Mouse (Mus musculus) heart, adult 9 months (tissue): Measurements from ENCODE around the gene Uba3.

Experiments used
- DNase-seq, 2 experiments: peaks; one replicate each; pipeline ENCODE4 v3.0.0; 2022; ENCODE audit warnings: low spot score in 2 of 2

The Uba3 gene

DNA sequence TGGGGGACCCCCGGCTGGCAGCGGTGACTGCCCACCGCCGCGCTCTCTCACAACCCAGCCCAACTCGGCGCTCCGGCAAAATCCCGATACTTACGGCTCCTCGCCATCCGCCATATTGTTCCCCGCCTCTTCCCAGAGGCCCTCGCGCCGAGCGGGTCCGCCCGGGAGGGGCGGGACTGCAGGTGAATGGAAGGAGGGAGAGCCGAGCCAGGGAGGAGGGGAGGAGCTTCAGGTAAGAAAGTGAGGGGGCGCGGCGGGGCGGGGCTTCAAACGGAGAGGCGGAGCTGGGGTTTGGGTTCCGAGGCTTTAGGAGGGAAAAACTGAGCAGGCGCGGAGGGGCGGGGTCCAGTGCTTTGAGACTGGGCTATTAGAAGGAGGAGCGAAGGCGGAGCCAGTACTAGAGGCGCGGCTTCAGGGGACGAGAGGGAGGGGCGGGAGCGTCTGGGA lies at the start of gene Uba3:
Gene Uba3, minus strand, starts transcription at position 209 of the 447 bp plus-strand sequence.
- peak; percentile 97 to 98 for DNase-seq

DNA sequence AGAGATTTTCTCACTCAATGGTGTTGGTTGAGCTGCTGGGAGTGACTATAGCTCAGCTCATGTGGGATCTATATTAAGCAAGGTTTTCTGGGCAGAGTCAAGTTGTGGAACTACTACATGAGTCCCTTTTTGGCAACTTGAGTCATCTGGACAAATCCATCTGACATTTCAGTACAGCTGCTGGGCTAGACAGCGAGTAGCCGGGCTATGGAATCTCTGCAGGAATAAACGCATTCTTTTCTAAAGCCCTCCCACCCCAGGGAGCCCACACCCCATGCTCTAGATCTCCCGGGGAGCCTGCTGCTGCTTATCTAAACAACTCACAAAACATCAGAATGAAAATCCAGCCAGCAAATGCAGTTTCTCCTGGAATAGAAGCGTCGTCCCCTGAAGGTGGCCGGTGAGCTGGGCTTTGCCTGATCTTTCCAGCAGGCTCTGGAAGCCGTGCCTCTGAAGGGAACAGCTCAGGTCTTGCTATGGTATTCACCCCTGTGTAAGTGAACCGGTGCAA lies 47.3 kb upstream of the Uba3 start, which contains the start of gene Lmod3:
Gene Lmod3, minus strand, starts transcription at position 49 of the 511 bp plus-strand sequence.
- peak; percentile 58 to 67 for DNase-seq

DNA sequence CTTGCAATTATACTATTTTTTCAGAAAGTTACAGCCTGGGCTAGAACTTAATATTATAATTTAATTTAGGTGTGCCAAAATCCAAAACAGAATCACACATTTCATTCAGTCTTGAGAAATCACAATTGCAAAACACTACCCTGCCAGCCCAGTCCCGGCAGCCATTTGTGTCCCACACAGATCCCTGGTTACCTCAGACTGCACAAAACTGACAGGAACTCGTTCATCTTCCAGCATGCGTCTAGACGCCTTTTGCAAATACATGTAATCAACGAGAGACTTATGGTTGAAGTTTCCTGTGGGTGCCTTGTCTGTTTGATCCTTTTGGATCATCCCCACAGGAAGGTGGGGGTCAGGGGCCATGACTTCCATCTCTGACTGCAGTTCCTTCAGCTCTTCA lies 46.6 kb upstream of the Uba3 start:
- no peak for DNase-seq

DNA sequence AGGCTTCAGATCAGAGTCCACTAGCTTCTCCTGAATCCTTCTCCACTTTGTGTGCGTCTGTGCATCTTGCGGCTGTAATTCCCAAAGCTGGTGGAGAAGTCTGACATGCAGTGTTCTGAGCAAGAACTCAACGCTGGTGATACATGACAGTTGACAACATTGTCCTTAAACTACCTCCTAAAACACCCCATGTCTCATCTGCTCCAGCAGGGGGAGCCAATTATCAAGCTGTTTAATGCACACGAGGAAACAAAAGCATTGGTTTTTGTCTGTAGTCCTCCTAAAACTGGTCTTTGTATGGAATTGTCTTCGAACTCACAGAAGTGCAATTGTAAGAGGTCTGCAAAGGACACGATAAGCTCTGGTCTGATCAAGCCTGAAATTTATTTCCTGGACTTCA lies 45.5 kb upstream of the Uba3 start:
- peak; percentile 43 to 75 for DNase-seq

DNA sequence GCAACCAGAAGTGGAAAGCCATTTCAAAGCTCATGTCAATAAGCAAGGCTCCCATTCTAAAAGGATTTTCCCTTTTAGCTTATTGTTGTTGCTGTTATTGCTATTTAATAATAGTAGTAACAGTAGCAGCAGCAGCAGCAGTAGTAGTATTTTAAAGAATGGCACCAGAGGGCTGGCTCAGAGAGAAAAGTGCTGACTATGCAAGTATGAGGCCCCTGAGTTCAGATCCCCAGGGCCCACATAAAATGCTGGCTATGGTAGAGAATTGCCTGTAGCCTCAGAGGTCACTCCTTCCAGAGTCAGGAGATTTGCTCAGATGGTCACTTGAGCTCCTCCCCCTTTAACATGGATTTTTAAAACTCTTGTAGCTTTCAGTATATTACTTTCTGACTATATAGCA lies 39.8 kb upstream of the Uba3 start:
- no peak for DNase-seq

DNA sequence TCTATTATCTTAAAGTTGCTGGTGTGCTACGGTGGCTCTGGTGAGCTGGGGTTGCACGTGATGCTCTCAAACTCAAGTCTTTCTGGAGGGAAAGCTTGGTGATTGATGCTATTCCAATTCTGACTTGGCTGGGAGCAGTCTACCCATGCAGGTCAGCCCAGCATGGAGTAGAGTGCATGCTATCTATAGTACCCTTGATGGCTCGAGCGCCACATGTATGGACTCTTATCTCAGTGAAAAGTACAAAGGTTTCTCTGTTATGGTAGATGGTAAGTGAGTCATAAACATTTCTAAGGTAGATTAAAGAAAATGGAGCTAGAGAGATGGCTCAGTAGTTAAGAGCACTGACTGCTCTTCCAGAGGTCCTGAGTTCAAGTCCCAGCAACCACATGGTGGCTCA lies 37.1 kb upstream of the Uba3 start:
- DNase-seq = no peak

DNA sequence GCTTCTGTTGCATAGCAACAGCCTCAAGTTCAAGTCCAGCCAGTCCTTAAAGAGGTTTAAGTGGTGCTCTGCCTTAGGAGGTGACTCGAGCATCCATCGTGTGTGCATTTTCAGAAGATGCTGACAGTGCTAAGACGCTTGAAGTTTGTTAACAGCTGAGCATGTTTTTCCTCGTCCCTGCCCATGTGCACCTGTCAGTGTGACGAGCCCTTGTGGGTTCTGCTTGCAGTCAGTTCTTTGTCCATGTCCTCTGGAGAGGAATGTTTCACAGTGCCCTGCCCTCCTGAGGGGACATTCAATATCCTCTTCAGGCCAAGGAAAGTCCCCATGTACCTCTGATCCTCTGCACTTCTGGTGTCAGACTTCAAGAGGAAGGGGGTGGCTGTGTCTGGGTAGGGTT lies 34.6 kb upstream of the Uba3 start:
- DNase-seq = no peak

DNA sequence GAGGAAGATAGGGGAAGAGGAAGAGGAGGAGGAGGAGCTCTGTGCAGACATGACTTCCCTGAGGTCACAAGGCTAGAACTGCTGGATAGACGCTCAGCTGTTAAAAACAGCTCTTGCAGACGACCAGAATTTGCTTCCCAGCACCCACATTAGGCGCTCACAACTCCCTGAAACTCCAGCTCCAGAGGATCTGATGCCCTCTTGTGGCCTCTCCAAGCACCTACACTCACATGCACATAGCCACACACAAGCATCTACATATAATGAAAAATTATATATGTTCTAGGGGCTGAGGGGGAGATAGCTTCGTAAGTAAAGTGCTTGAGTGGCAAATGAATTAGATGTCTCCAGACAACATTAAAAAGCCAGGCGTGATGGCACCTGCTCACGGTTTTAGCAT lies 33.9 kb upstream of the Uba3 start:
- no peak for DNase-seq

DNA sequence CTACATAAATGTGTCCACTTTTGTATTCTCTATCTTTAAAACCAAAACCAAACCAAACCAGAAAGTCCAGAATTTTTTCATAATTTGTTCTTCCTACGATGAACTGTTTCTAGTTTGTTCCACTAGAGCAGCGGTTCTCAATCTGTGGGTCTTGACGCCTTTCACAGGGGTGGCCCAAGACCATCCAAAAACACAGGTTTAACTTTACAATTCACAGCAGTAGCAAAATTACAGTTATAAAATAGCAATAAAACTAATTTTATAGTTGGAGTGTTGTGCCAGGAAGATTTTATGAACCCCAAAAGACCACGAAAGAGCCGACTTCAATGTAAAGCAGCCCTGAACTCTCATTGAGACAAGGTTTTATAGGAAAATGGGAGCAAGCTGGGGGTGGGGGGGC lies 30.6 kb upstream of the Uba3 start:
- DNase-seq = no peak

DNA sequence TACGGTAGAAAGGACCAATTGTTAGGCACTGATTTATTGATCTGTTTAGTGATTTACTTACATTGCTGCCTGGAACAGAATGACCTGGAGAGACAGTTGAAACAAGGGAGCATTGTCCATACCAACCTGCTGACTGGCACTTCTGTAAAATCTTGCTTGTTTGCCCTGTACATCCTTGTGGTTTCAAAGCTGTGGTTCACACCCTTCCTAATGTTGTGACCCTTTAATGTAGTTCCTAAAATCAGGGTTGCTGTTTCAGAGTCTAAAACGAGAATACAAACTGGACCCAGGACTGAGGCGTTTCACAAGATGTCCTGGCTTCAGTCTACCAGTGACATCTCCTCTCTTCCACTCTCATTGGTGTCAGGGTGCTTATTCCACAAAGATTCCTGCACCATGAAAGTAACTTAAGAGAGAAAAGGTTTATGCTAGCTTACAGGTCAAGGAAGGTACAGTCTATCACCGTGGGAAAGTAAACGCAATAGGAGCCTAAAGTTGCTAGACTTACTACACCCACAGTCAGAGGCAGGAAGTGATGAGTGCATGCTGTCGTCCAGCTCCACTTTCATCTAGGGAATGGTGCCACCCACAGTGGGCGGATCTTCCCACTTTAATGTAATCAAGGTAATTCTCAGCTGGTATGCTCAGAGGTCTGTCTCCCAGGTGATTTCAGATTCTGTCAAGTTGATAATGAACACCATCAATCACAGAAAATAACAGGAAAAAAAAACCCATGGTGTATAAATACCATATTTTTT lies 29.6 kb upstream of the Uba3 start:
- DNase-seq = no peak

DNA sequence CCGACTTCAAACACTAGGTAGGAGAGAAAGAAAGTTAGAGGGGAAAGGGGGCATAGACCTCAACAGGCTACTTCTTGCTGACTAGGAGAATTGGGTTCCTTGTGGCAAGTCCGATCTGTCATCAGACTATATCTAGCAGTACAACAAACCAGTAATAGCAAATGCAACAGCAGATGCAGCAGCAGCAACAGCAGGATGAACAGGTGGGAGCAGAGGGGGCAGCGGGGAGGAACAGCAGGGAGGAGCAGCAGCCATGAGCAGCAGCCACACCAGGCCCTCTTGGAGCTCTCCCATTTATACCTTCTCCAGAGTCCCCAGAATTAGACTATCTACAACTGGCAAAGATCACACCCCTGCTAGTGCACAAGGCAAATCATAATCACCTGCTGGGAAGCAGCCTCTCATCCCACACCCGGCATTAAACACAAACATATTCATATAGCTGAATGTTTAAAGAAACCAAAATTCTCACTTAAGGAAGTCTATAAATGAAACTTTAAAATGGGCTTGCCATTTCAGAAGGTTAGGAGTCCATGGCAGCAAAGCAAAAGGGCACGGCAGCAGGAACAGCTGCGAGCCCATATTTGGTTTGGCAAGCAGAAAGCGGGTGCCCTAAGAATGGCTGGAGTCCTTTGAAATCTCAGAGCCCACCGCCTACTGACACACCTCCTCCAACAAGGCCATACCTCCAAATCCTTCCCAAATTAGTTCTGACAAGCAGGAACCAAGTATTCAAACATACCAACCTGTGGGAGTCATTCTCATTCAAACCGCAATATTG lies 21.8 kb upstream of the Uba3 start:
- no peak for DNase-seq

DNA sequence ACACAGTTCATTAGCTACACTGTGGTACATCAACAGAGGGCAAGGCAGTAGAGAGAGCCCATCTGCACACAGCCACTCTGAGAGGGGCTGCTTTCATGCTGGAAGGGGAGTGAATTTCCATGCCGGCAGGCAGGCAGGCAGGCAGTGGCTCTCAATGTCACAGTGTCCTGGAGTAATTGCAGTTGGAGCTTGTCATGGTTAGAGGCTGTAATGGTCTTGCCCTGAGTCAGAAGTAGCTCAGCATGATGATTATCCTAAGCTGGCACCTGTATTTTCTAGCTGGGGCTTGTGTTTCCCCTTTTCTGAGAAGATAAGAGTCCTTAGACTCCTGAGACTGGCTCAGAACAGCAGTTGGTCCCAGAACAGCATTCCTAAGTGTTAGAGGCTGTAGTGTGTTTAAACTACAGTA lies 20.6 kb upstream of the Uba3 start:
- no peak for DNase-seq

DNA sequence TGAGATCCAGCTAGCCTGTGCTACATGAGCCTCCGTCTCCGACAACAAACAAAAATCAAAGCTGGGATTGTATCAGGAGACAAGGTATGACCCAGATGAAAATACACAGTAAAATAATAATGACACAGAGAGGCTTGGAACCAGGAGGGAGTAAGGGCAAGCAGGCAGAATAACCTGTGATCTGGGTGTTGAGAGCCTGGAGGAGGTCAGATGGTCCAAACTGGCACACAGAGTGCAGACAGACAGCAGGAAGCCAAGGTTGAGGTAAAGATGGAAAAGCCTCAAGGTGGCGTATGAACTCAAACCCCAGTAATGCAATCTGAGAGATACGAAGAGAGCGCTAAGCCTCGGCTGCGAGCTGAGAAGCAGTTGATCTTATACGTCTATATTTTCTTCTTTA lies 19.1 kb upstream of the Uba3 start:
- DNase-seq = no peak

DNA sequence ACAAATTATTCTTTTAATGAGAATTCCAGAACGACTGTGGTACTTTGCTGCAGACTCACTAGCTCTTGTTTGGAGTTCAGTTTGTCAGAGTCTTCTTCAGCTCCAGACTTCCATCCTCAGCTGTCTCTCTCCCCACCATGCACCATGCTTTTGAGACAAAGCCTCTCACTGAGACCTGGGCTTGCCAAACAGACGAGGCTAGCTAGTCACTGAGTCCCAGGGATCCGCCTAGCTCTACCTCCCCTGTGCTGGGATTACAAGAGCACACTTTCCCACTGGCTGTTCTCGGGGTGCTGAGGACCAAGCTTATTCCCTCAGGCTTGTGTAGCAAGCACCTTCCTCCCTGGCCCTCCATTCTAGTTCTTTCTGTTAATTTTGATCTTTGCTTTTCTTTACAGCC lies 18.1 kb upstream of the Uba3 start:
- no peak for DNase-seq

DNA sequence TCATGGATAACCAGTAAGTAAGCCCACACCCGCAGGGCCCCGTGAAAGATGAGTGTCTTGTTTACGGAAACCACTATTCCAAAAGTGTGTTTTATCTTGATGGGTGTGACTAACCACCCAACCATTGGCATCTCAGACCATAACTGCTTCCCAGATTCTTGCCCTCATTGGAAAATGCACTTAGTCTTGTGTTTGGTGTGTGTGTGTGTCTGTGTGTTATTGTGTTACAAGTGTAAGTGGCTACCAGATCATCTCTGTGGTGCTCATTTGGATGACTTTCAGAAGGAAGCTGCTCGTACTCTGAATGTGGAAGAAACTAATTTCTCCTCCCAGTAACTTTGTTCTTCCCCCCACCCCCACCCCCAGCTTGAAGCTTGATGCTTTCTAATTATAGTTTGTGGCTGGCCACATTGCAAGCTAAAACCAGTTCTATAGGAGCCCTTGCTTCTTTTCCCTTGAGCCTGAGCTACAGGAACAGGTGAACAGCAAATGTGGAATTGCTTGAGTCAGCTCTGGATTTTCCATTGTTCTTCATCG lies 17.6 kb upstream of the Uba3 start:
- DNase-seq = no peak

DNA sequence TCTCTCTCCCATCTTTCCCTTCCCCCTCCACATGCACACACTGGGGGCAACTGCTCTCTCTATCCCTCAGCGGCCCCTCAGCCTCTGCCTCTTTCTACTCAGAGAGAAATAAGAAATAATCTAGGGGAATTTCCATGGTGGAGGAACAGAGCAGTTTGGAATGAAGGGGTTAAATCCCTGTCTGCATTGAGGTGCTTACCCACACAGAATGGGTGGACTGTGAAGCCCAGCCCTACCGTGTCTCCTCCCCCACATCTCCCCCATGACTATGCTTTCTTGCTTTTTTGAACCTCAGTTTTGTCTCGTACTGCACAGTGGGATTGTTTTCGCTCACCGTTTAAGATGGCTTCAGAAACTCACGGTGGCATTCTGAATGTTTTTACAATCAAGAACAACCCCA lies 16.9 kb upstream of the Uba3 start:
- DNase-seq = no peak

DNA sequence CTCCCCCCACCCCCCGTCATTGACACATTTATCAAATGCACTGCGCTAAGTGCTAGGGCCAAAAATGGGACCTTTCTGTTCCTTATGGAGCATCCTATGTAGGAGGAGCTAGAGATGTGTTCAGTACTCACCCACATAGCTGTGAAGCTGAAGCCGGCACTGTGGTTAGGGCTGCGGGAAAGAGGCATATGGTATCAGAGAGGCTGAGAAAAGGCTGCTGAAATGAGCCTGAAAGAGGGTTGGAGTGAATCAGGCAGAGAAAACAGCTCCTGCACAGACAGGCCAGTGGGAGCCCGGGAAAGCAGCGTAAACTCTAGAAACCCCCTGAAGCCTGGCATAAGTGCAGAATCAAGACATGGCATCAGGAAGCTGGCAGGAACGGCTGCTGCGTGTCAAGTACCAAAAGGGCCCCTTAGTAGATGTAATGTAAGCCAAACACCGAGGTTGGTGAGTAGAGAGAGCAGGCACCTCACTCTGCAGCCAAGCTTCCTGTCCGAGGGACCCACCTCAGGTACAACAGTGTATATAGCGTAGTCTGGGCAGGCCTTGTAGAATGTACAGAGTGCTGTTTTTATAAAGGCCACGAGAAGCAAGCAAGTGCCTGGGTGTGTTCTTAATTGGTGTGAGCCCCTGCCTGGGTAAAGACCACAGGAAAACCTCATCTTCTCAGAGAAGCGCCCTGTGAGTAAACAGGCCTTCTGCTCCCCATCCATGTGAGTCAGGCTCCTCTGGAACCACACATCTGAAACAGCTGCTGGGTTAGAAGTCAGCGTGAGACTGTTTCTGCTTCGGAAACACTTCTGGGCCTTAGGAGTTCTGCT lies 16.0 kb upstream of the Uba3 start:
- no peak for DNase-seq

DNA sequence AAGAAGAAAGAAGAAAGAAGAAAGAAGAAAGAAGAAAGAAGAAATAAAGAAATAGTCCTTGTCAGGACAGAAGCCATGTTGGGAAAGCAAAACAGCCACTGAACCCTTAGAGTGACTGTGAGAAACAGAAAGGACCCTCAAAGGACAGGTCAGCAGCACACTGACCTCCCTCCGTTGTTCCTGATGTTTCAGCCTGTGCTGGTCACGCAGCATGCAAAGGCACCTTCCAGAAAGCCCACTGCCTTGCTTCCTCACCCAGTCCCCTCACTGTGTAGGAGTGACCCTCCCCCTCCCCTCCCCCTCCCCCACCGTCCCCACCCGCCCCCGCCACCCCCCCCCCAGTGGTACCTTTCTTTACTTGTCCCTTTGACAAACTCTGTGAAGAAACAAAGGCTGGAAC lies 15.2 kb upstream of the Uba3 start:
- no peak for DNase-seq

DNA sequence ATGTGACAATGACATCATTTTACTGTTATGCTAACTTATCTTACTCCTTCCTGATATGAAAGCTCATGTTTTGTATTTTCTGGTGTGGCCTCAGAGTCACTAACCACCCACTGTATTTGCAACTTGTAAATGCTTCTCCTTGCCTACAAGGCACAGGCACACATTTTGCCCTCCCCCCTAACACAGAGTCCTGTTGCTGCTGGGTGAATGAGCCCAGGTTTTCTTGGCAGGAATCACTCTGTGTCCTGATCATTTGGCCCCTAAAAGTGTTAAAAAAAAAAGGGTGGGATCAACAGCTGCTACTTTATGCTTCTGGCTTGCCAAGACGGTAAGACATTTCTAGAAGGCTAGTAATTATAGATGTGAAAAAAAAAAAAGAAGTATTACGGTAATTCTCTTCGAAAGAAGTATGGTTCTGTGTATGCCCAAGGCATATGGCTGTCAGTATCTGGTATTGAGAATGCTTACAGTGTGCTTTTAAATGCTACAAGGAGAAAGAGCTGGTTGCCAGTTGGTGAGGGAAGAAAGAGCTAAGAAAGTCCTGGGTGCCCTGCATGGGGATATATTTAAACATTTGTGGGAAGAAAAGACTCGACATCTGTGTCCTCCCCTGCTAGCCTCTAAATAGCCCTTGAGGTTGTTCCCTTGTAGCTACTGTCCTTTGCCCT lies 10.8 kb upstream of the Uba3 start:
- DNase-seq = no peak

DNA sequence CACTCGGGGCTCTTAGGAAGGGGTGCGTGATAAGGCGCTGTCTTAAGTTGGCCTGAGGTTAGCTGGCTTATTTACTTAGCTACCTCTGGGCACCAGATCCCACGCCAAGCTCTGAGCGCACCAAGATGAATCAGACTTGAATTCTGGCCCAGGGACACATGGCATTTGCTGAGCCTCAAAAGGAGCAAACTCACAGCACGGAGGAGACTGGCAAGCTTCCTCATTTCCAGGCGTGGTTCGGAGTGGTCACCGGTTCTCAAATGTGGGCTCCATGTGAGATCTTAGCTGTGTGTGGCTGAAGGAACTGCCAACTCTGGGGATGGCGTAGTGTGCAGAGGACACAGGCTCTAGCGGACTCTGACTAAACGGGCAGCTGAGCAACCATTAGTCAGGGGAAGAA lies 6.5 kb upstream of the Uba3 start:
- peak; percentile 66 to 76 for DNase-seq

DNA sequence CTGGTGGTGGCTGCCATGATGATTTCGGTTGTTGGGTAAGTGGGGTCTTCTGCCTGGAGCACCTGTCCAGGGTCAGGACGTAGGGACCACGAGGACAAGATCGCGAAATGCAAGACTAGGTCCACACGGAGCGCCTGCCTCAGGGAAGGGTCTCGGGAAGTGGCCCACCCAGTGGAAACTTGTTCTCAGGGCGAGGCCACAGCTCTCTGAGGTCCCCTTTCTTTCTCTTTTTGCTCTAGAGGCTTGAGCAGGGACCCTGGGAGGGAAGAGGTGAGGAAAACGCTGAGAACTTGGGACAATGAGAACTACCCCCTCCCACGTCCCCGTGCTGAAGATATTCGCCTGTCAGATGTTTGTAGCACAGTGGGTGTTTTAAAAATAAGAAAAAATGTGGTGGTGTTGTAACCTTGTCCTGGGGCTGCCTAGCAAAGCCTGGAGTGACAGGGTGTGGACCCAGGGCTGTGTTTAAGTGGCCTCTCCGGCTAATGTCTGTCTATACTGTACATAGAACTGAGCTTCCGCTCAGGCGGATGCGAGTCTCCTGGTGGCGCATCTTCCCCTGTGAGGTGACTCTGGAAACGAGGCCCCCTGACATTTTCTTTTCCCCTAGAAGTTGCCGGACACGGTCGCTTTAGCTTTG lies 5.6 kb upstream of the Uba3 start:
- DNase-seq = no peak
